Mouse (Mus musculus): Measurements from ENCODE around the gene Gm21083. TPM values are rescaled to one million over a fixed set of nuclear protein-coding genes. Genes with fewer than 3 reads are reported as not detected.

The Gm21083 gene
- total and polyA plus RNA-seq, 2 experiments, result not detected

Other genes with a start within 250 kb of the Gm21083 start
- gene Gm21149, start 100.8 kb upstream of the Gm21083 start, total RNA-seq (2014; rRNA removed), result not detected in 2 replicates
- gene Gm21149, start 100.8 kb upstream of the Gm21083 start, polyA plus RNA-seq (2012; rRNA removed), result not detected in 2 replicates
- not detected in 2 replicates for gene Gm21190, start 48.1 kb upstream of the Gm21083 start, total RNA-seq (2014; rRNA removed)
- gene Gm21190, start 48.1 kb upstream of the Gm21083 start, polyA plus RNA-seq (2012; rRNA removed), result not detected in 2 replicates
- not detected in 2 replicates for gene Speer4d, start 41.7 kb downstream of the Gm21083 start, total RNA-seq (2014; rRNA removed)
- gene Speer4d, start 41.7 kb downstream of the Gm21083 start, polyA plus RNA-seq (2012; rRNA removed), result not detected in 2 replicates
- gene 4930572O03Rik, start 79.7 kb downstream of the Gm21083 start, total RNA-seq (2014; rRNA removed), result not detected in 2 replicates
- gene 4930572O03Rik, start 79.7 kb downstream of the Gm21083 start, polyA plus RNA-seq (2012; rRNA removed), result not detected in 2 replicates
- gene Speer4c, start 136.9 kb downstream of the Gm21083 start, total RNA-seq (2014; rRNA removed), result not detected in 2 replicates
- gene Speer4c, start 136.9 kb downstream of the Gm21083 start, polyA plus RNA-seq (2012; rRNA removed), result not detected in 2 replicates

All from liver, adult 2 months (tissue).